Mouse (Mus musculus) activated CD4-positive, CD25-positive, alpha-beta regulatory T cell, adult 4 months (primary cell): Measurements from ENCODE around the gene Ptprg. TPM values are rescaled to one million over a fixed set of nuclear protein-coding genes. Genes with fewer than 3 reads are reported as not detected.

Experiments used
- ATAC-seq: one replicate; pipeline ENCODE4 v1.8.0; 2017
- polyA plus RNA-seq, 2 experiments: library from polyadenylated mRNA; unstranded; fragments of 100-300 nt; shearing (Covaris generic); gene quantifications; one replicate each; pipeline ENCODE4 v1.2.1; 2017

Ptprg gene
- polyA plus RNA-seq, 2 experiments from 2014 or later, result not detected

DNA sequence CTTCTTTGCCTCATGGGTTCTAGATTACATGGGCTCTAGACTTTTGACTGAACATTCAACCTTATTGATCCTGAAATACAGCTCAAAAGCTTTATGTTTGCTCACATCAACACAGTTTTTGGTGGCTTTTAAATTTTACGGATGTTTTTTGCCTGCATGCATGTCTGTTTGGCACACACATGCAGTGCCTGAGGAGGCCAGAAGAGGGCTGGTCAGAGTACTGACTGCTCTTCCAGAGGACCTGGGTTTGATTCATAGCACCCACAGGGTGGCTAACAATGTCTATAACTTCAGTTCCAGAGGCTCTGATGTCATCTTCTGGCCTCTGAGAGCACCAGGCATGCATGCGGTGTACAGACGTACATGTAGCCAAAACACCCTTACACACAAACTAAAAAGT lies 12.0 kb downstream of the Ptprg start:
- no peak for ATAC-seq

DNA sequence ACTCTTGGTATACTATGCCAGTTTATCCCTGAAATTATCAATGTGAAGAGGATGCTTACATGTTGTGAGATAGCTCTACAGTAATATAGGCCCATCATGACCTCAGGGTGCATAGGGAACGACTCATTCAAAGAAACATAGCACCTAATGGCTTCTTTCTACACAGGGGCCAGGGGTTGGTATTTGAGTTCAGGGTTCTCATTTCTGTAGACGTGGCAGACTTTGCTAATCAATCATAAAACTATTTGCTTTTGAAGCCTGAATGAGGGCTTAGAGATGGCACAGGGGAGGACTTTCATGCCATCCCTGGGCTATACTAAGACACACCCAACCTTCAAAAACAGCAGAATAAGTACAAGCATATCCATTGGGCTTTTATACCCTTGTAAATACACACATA lies 16.4 kb downstream of the Ptprg start:
- no peak for ATAC-seq

DNA sequence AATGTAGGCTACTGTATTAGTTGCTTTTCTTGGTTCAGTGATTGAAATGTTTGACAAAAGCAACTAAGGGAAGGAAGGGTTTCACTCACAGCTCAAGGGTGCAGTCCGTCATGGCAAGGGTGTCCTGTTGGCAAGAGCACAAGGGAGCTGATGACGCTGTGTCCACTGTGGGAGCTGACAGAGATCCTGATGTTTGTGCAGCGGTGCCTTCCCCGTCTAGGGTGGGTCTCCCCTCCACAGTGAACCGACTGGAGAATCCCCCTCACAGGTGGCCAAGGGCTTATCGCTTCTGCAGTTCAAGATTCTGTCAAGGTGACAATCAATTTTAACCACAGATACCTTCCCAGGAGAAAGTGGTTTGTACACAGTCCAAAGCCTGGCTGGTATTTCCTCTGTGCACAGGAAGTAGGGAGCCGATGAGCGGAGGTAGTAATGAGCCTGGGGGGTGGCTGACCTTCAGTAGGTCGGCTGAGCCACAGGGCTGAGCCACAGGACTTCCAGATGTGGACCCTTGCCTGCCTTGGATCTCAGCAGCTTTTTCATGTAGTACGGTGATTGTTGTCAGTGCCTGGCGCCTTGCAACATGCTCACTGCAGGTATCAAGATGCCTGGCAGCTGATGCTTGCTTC lies 18.5 kb downstream of the Ptprg start:
- no peak for ATAC-seq

DNA sequence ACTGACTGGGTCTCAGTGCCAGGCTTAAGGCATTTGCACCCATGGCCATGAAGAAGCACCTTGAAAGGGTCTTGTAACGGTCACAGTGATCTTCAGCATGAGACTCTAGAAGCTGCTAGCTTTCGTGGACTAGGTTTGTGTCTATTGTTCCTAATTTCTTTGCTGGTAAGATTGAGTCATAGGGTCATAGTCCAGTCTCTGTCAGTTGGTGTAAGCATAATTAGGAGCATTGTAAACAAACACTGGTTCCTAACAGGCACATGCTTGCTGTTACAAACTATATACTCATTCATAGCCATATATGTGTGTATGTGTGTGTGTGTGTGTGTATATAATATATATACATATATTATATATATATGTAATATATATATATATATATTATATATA lies 19.1 kb downstream of the Ptprg start:
- no peak for ATAC-seq

DNA sequence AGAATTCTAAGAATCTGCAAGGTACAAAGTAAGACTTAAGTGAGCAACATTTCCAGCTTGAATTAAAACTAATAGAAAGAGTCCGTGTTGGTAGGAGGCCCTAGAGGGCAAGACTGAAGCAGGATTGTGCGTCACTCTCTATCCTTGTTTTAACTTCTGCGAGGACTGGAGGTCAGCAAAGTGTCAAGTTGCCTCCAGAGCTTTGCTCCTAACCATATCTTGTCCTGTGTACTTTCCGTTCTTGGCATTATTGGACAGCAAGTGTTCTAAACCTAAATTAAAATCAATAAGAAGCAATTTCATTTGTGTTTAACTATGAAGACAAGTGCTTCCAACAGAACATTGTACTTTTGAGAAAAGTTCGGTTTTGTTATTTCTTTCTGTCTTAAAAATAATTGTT lies 20.4 kb downstream of the Ptprg start:
- no peak for ATAC-seq

DNA sequence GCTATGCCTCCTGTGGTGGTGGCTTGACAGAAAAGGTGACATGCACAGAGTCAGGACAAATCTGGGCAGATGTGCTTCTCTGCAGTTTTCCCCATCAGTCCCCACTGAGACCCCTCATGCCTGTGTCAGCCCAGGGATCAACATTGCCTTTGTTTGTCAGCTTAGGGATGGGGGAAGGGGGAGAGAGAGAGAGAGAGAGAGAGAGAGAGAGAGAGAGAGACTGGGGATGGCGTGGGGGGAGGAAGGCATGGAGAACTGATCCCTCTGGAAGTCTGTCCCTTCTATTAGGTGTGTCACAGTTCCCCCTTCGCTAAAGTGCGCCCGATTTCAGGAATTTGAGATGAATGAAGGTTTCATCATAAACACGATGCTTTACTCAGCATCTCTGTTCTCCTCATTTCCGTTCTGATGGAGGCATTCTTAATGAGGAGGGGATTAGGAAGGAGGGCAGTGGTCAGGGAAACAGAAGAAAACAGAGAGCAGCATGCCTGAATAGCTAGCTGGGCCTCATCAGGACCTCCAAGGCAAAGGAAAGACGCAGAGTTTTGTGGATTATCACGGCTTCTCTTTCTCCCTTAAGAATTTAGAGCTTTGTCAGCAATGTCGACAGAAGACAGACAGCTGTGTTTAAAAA lies 24.1 kb downstream of the Ptprg start:
- no peak for ATAC-seq

DNA sequence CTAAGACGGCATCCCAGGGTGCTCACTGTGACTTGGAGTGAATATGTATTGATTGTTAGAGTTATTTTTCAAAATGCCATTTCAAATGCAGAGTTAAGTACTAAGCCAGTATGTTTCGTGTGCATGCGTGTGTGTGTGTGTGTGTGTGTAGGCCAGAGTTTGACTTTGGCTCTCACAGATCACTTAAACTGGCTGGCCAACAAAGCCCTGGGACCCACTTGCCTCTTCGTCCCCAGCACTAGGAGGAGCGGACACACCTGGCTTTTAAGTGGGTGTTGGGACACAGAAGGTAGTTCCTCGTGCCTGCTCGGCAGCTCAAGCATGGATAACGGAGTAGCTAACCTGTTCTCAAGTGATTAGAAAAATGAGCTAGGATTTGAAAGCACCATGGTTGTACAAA lies 24.6 kb downstream of the Ptprg start:
- no peak for ATAC-seq

DNA sequence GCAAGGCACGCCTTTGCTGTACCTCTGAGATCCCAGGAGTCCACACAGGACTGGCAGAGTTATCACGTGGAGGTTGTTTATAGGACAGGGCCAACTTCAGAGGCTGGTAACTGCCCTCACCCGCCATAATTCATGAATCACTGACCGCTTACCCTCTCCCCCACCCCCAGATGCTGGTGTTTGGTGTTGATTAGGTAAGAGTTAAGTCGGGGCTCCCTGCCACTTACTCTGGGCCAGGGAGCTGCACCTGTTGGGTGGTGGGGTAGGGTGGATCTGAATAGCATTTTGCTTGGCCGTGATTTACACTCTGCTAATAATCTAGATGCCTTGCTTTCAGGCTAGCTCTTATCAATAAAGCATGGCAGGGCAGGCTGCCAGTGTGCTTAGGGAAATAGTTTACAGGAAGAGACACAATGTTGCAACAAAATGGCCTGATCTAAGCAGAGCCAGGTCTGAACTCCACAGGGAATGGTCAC lies 25.2 kb downstream of the Ptprg start:
- ATAC-seq, result no peak

DNA sequence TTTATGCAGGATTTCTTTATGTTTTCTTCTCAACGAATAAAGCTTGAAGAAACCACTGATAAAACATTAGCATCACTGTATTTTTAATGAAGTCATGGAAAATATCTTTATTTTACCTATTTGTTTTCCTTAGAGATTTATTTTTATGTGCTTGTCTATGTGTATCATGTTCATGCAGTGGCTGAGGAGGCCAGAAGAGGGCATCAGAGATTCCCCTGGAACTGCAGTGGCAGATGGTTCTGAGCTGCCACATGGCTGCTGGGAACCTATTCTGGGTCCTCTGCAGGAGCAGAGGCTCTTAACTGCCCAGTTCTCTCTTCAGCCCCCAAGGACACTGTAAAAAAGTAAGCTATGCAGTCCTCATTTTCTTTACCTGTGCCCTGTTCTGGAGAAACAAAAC lies 26.6 kb downstream of the Ptprg start:
- no peak for ATAC-seq

DNA sequence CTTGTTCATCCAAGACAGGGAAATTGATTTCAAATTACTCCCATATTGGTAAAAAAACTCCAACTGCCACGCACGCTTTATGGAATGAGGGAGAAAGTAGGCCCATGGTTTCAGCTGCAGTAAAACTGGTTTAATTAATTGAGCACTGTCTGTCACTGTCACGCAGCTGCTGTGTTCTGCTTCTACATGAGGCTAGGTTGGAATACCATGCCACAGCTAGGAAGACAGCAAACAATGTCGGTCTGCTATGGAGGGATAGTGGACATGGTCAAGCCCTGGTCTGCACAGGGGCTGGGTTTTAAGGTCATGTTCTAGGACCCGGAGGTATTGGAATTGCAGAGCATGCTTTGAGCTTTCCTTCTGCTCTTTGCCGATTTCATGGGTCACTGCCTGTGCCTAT lies 30.9 kb downstream of the Ptprg start:
- ATAC-seq, result no peak

DNA sequence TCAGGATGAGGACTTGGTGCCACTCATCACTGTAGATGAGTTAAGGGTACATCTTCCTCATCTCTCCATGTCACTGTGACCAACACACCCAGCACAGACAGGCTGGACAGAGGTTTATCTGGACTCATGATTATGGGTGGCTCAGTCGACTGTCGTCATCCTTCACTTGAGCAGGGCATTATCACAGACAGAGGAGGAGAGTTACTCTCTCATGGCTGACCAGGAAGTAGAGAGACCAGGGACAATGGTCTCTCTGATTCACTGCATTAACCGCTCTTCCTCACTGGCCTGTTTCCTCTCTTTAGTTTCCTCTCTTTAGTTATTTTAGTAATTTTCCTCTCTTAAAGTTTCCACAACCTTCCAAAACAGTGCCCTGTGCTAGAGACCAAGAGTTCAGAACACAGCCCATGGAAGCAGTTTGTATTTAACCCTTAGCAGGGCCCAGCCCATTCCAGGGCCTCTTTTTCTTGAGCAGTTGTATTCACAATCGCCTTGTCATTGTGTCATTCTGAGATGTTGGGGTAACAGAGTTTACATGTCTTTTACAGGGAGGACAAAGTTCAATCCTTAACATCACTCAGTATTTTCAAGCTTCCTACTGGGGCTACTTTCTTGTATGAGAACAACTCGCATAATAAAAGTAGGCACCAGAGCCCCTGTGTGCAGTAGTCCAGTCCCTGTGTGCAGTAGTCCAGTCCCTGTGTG lies 31.7 kb downstream of the Ptprg start:
- ATAC-seq, result no peak

DNA sequence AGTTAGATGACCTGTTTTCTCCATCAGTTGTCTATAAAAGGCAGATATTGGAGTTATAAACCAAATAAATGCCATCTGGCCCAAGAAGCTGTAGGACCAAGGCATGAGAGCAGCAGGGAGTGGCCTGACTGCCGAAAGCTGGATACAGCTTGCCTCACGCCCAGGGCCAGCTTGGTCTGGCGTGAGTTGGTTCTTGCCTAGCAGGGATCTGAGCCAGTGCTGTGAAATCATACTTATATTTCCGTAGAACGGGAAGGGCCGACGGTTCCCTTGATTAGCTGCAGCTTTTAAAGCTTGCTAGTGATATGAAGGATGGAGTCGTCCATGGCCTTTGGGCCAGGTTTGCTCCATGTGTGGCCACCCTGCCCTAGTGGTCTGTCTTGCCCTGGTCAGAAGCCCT lies 37.1 kb downstream of the Ptprg start:
- ATAC-seq, result no peak

DNA sequence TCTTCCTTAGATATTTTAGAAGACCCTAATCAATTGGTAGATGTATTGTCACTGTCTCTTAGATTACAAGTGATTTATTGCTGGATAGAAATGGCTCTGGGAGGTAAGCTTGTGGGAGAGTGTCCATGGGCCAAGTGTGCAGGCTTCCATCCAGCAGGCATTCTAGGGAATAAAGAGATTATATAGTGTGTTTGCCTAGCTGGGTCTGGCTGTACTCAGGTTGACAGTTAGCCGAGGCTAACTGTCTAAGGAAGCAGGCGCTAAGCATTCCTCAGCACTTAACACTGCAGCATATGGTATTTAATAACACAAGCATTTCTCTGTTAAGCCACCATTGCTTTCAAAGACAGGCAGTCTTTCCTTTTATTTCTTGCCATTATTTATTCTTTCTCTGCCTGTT lies 39.3 kb downstream of the Ptprg start:
- no peak for ATAC-seq

DNA sequence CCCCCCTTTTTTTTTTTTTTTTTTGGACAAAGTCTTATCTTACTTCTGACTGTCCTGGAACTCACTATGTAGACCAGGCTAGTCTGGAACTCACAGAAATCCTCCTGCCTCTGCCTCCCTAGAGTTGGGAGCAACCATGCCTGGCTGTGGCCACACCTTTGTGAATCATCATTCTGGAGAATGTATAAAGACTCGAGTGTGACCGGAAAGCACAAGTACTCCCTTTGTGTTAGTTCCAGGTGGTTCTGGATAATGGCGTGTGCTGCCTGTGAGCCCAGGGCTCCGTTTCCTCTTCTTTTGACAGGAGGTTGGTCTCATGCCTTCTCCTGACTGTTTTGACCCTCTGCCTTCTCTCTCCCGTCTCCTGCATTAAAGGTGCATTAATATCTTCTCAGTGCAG lies 41.0 kb downstream of the Ptprg start:
- no peak for ATAC-seq

DNA sequence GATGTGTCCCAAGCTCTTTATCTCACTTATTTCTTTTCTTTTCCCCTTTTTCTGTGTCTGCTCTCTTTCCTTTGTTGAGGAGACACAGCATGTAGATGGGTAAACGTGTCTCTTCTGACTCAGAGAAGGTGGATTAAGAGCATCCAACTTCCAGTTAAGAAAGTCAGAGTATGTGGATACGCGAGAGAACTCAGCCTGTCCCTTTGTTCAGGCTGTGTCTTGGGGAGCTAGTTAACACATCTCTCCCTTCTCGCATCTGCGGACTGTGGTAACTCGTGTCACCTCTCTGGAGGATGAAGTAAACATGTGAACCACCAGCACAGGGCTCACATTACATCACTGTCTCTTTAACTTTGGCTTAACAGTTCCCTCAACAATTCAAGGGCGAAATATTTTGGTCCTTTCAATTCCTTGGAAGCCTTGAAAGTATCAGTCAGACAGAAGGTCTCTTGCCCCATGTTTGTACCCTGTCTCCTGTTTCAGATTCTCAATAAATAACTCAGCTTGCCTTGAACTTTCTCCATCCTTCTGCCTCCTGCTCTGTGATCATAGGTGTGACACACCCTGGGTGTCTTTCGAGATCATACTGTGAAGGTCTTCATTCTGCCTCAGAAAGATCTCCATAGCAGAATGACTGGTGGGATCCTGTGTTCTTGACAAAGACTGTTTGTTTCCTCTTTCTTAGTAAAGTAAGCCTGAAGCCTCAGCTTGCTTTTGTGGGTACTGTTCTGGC lies 51.0 kb downstream of the Ptprg start:
- ATAC-seq, result no peak

DNA sequence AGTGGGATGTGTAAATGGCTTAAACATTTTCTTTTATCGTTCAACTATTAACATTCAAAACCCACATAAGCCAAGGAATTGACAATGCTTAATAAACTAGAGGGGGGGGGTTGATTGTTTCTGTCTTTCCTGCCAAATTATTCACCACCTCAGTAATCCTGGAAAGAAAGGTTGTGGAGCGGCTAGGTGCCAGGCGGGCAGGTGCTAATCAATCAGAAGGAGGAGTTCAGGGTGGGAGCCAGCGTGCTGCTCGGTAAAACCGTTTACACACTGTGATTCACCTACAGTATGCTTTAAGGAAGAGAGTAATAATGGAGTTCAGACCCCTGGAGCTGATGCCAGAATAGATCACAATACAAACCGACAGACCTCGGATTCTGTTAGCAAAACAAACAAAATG lies 55.0 kb downstream of the Ptprg start:
- ATAC-seq, result no peak

DNA sequence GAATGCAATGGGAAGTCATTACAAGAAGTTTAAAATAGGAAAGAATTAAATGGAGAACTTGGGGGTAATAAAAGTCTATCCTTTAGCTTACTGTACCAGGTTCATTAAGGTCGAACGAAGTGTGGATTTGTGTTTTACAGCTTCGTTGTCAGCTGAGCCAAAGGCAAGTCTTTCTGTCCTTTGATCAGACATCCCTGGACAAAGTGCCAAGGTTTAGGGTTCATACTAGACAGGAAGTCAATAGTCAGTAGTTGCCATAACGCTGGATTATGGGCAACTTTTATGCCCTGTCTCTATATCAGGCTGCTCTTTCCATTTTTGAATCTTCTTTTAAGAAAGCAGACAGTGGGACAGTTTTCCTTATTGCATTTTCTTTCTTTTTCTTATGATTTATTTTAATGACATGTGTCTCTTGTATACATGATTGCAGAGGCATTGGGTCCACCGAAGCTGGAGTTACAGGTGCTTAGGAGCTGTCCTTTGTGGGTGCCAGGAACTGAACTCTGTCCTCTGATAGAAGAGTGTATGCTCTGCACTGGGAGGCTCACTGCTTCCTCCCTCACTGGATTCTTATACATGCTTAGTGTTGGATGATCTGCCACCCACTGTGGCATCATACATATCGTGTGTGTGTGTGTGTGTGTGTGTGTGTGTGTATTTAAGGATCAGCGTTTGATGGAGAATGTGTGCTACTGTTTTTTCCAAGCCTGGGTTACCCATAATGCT lies 56.7 kb downstream of the Ptprg start:
- ATAC-seq, result no peak

DNA sequence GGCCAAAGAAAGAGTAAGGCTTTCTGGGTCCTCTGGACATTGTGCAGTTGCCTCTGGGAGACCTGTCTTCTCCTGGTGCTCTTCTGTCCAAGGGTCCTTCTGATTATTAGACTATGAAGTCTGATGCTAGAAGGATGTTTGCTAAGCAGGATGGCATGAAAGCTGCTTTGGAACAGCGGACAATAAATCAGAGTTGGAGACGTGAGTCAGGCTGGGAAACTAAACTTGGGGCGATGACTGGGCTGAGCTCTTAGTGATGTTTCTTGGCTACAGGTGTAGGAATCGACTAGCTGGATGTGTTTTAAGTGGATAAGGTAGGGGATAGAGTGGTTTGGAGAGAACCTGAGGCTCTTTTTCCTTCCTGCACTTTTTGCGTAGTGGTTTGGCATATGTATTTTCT lies 59.1 kb downstream of the Ptprg start:
- no peak for ATAC-seq

DNA sequence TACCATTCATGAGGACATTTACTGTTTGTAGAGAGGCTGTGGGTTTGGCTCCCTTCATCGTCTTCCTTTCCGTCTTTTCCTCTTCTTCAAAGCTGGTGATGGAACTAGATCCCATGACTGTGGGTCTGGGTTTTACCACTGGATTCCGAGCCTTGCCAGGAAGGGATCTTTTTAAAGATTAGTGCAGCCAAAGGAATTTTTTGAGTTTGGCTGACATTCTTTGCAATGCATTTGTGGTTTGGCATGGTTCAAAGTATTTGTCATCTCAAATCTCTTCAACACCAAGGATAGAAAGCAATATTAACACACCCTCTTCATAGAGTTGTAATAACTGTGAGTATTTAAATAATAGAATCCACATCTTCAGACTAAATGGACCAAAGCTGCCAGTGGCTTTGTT lies 59.8 kb downstream of the Ptprg start:
- no peak for ATAC-seq

DNA sequence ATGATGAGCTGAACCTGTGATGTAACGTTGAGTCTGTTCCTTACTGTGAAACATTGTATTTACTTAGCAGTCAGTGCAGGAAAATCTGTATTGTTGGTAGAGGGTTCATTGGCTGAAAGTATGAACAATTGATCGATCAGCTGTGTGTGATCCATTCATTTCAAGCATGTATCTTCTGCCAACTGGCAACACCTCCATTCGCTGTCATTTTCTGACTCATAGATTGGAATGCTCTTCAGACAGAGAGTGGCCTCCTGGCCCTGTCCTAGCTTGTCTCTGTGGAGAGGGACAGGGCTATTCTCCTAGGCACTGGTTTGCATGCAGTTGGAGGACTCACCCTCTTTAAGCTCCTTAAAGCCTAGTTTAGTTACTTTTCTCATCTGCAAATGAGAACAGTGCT lies 62.4 kb downstream of the Ptprg start:
- no peak for ATAC-seq

DNA sequence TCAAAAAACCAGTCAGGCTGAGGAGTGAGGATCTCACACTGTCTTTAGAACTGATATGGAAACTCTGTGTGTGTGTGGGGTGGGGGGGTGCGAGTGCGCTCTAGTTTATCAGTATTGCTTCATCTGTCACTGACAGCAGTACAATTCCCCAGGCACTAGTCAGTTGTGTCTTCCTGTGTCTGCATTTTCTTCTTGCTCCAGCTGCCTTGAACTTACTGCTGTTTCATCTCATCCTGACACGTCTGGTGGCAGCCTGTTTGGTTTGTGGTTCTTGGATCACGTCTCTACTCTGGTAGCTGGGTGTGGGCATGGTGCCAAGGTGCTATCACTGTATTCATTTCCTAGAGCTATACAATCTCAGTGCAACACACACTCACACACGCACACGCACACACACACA lies 64.0 kb downstream of the Ptprg start:
- no peak for ATAC-seq

DNA sequence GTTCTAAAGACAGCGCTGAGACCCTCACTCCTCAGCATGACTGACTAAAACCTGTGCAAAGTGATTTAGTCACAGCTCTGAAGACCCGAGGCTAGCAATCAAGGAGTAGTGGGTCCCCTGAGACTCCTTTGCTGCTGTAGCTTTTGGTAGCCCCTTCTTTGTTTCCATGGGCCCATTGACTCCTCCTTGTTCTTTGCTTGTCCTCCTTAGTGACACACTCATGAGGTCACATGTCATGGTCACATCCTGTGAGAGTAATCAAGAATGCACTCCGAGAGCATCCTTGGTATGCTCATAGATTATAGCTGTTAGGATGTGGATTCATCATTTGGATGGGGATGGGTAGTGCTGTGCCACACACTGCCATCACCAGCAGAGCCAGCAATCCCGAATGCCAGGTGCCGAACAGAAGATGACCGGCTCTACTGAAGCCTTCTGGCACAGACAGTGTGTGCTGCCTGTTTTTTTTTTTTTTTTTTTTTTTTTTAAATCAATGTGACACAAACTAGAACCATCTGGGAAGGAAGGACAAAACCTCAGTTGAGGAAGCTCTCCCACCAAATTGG lies 64.9 kb downstream of the Ptprg start:
- ATAC-seq, result no peak

DNA sequence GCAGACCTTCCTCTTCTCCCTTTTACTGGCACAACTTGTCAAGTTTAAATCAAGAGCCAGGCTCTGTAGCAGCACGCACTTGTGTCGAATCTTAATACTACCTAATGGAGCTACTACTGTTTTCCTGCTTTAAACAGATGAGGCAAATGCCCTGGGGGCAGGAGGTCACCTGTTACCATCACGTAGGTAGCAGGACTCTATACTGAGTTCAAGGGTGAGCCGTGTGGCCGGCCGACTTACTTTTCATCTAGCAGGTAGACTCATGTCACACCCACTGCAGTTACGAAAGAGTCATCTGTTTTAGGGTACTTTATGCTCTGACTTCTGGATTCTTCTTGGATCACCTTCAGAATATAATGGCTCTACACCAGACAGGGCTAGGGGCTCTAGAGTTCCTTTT lies 66.3 kb downstream of the Ptprg start:
- ATAC-seq, result no peak
